Mouse (Mus musculus) gastrocnemius, postnatal 36 days (tissue): Measurements from ENCODE around the gene Tfrc. TPM values are rescaled to one million over a fixed set of nuclear protein-coding genes. Genes with fewer than 3 reads are reported as not detected.

Experiments used
- DNase-seq, 2 experiments: peaks; one replicate each; pipeline ENCODE4 v3.0.0; 2022
- intact Hi-C: fragments of 180-260 bp; cut with DNase I; formaldehyde crosslinking; loops from one replicate; pipeline ENCODE4 v1.15.1; 2025
- total RNA-seq, 2 experiments: library from RNA; stranded (reverse); gene quantifications; 2 replicates each; pipeline ENCODE4 v1.2.3; 2021

Tfrc gene
- total RNA-seq, 2 experiments from 2014 or later: 157 to 180 TPM

- DNase-seq: peak; percentile 21 to 44
- intact Hi-C loops: no loop called here
Observed at GRCm38 (mm10) chr16:32644069-32644800, 35.5 kb downstream of the Tfrc start.

- DNase-seq: no peak
- intact Hi-C loops: no loop called here
Observed at GRCm38 (mm10) chr16:32644801-32645170, 36.1 kb downstream of the Tfrc start.

GRCm38 (mm10) chr16:32645361-32645914 lies 36.7 kb downstream of the Tfrc start:
- intact Hi-C loops: no loop called here
- peak in 1 of 2 experiments; percentile 21 for DNase-seq

DNA sequence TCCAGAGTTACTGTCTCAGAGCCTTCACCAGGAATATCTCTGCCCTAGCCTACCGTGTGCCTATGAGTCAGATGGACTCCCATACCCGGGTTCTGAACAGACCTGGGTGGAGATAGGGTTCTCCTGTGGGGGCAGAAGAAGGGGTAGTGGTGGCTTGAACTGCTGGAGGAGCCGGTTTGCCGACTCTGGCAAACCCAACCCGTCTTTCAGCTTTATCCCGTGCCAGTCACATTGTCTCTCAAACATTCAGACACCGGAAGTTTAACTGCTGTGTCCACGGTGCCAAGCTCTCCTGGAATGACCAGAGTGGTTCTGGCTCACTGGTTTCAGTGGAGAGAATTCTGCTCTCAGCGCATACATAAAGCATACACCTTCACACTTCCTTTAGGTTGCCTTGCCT lies 37.3 kb downstream of the Tfrc start:
- intact Hi-C loops: no loop called here
- no peak for DNase-seq

GRCm38 (mm10) chr16:32647712-32648111 lies 39.0 kb downstream of the Tfrc start:
- DNase-seq: no peak
- intact Hi-C loops: no loop called here

GRCm38 (mm10) chr16:32650461-32650860 lies 41.7 kb downstream of the Tfrc start:
- intact Hi-C loops: no loop called here
- DNase-seq: no peak

DNA sequence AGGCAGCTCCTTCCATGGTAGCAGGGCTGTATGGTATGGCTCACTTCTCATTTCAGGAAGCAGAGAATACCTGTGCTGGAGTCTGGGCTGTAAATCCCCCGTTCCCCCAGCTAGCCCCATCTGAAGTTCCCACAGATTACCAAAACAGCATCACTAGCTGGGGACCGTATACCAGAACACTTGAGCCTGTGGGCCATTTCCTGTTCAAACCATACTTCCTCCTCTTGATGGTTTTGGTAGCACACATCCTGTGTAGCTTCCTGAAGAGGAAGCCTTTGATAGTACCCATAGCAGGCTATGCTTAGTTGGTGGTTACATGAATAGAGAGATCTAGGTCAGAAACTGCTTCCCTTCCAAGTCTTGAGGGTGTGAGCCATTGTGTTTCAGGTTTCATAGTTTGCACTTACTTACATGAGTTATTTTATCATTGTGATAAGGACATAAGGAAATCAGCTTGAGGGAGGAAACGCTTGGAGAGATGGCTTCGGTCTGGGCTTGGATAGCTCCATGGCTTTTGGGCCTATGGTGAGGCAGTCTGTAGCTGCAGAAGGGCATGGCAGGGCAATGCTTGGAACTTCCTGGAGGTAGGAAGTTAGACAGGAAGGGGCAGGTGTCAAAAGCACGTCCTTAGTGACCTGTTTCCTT lies 42.4 kb downstream of the Tfrc start:
- no peak for DNase-seq
- intact Hi-C loops: no loop called here

- no peak for DNase-seq
- intact Hi-C loops: no loop called here
Observed at GRCm38 (mm10) chr16:32654071-32654733, 45.5 kb downstream of the Tfrc start.

DNA sequence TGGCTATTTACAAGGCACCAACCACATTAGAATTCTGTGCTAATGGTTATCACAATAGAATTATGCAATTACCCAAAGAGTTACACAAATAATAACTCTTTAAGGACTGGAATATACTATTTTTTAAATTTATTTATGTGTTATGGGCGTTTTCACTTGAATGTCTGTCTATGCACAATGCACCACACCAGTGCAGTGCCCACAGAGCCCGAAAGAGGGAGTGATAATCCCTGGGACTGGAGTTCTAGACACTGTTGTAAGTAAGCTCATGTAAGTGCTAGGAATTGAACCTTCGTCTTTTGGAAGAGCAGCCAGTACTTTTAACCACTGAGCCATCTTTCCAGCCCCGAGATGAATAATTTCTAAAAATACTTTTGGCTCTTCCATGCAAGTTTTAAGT lies 46.8 kb downstream of the Tfrc start:
- no peak for DNase-seq
- intact Hi-C loops: no loop called here

GRCm38 (mm10) chr16:32656321-32656720 lies 47.6 kb downstream of the Tfrc start:
- no peak for DNase-seq
- intact Hi-C loops: no loop called here

- DNase-seq: no peak
- intact Hi-C loops: no loop called here
Observed at GRCm38 (mm10) chr16:32656794-32657193, 48.1 kb downstream of the Tfrc start.

- DNase-seq: no peak
- intact Hi-C loops: no loop called here
Observed at GRCm38 (mm10) chr16:32657498-32658250, 49.0 kb downstream of the Tfrc start.

GRCm38 (mm10) chr16:32658743-32659171 lies 50.0 kb downstream of the Tfrc start:
- intact Hi-C loops: loop anchor here (1.0 kb wide), 1 partner anchor 24 kb away; no protein-coding TSS in a partner anchor
- DNase-seq: no peak

- DNase-seq: peak in 1 of 2 experiments; percentile 52
- intact Hi-C loops: loop anchor here (1.0 kb wide), 1 partner anchor 23 kb away; no protein-coding TSS in a partner anchor
Observed at GRCm38 (mm10) chr16:32659385-32659784, 50.7 kb downstream of the Tfrc start.

GRCm38 (mm10) chr16:32660095-32660494 lies 51.4 kb downstream of the Tfrc start:
- intact Hi-C loops: no loop called here

DNA sequence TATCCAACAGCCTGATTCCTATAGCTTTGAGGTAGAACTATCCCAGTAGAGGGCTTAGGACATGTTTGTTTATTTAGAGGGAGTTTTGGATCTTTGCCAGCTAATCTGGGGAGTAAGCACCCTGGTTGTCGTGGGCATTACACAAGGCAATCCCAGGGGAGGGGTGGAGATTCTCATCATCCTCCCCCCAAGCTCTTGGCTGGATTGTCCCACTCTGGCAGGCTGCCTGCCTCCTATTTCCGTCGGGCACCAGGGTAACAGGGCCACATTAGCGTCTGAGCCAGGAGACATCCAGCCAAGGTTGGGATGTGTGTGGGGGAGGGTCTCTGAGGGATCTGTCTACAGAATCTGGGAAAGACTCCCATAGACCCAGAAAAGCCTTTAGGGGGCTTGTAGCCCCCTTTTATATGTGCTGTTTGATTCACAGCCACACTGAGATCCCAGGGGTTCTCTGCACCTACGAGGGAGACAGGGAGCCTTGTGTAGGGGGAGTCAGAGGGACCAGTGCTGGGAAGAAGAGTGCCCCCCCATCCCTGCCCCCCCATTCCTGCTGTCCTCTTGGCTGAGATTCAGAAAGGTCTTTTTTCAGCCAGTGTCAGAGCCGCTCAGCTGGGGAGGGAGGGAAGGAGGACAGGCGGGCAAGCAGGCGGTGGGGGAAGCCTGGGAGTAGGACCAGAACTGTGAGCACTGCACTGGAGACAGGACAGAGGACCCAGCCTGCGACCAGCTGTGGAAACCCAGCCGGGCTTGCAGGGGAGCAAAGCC lies 52.0 kb downstream of the Tfrc start:
- intact Hi-C loops: no loop called here
- DNase-seq: peak; percentile 69 to 74

More at GRCm38 (mm10) chr16:32660095-32660494, 51.4 kb downstream of the Tfrc start:
- no peak for DNase-seq

DNA sequence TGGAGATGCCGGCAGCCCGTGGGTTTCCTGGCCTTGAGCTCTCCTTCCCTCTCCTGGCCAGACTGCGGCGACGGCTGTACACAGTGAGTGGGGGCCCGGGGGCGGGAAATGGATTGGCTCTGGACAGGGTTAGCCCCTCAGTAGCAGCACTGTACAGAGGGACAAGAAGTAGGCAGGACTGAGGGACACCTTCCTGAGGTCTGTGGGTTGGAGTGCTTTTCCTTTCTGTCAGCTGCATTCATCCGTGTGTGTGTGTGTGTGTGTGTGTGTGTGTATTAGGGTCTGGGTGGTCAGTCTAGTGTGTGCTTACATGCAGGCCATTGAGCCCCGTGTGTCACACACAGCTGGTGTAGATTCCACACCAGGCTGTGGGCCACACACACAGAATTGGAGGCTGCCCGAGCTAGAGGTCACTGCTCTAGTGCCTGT lies 52.8 kb downstream of the Tfrc start:
- DNase-seq: peak in 1 of 2 experiments; percentile 7
- intact Hi-C loops: no loop called here

DNA sequence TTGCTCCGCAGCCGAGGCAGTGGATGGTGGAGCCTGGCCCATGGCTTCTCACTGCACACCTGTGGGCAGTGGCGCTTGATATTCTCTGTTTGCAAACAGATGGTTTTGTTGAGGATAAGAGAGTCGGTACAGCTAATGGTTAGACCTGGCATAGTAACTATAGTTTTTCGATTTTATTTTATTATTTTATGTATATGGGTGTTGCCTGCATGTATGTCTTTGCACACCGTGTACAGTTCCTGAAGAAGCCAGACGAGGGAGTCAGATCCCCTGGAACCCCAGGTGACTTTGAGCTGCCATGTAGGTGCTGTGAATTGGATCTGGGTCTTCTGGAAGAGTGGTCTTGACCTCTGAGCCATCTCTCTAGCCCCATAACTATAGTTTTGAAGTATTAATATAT lies 53.7 kb downstream of the Tfrc start:
- no peak for DNase-seq
- intact Hi-C loops: no loop called here

DNA sequence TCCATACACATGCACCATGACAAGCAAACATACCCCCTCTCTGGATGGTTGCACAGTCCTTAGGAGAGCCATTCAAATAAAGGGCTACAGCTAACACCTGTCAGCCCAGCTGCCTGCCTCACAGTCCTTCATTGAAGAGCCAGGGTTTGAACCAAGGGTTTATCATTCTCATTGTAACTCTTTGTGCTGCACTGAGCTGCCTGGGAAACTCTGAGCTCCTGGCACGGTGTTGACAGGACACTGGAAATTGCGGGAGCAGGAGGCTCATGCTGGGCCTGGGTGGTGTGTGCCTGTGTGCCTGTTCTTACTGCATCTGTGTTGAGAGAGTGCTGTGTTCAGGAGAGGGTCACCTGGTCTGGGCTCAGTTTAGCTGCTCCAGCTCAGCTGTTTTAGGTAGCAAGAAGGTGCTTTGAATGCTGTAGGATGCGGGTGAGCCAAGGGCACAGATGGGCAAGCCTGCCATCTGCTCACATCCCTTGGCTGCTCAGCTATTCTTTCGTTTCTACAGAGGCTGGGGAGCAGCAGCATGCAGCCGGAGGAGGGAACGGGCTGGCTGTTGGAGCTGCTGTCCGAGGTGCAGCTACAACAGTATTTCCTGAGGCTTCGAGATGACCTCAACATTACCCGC lies 54.6 kb downstream of the Tfrc start:
- no peak for DNase-seq

More for the DNA sequence above, 54.6 kb downstream of the Tfrc start:
- intact Hi-C loops: no loop called here
